Mouse (Mus musculus) hindbrain, embryonic 15.5 days (tissue): ENCODE data around the gene Shisa3. TPM values are rescaled to one million over a fixed set of nuclear protein-coding genes. Genes with fewer than 3 reads are reported as not detected.

Experiments
- ATAC-seq: fragments of 200-750 bp; cut with Nextera tagmentation; 2 replicates; pipeline ENCODE4 v1.8.0; 2017; ENCODE audit warnings: low read depth, moderate number of reproducible peaks, moderate TSS enrichment; ENCODE audit not compliant: low FRiP score
- H3K27ac ChIP-seq: fragments of 300-500 bp; sonication (generic); replicated peaks from 2 replicates; pipeline ENCODE4 v1.5.1; 2015; ENCODE audit warnings: mild to moderate bottlenecking, inconsistent platforms
- H3K27me3 ChIP-seq: fragments of 300-500 bp; sonication (generic); 2 replicates; pipeline ENCODE4 v1.6.1; 2015; ENCODE audit warnings: control low read depth, inconsistent platforms
- H3K36me3 ChIP-seq: fragments of 300-500 bp; sonication (generic); 2 replicates; pipeline ENCODE4 v1.6.1; 2015; ENCODE audit warnings: control low read depth, inconsistent platforms
- H3K4me1 ChIP-seq: fragments of 300-500 bp; sonication (generic); replicated peaks from 2 replicates; pipeline ENCODE4 v1.6.1; 2015; ENCODE audit warnings: control low read depth, inconsistent platforms
- H3K4me2 ChIP-seq: fragments of 300-500 bp; sonication (generic); 2 replicates; pipeline ENCODE4 v1.6.1; 2015; ENCODE audit warnings: moderate library complexity, mild to moderate bottlenecking, inconsistent platforms
- H3K4me3 ChIP-seq: fragments of 300-500 bp; sonication (generic); 2 replicates; pipeline ENCODE4 v1.5.1; 2015; ENCODE audit warnings: mild to moderate bottlenecking, inconsistent platforms
- H3K9ac ChIP-seq: fragments of 300-500 bp; sonication (generic); 2 replicates; pipeline ENCODE4 v1.6.1; 2015; ENCODE audit warnings: inconsistent platforms
- H3K9me3 ChIP-seq: fragments of 300-500 bp; sonication (generic); 2 replicates; pipeline ENCODE4 v1.6.1; 2016; ENCODE audit warnings: control low read depth, inconsistent platforms
- WGBS: fragments of 180-500 bp; shearing (Covaris S2); methylation state at CpG from one replicate; pipeline ENCODE4 v1.1.7; 2015; 5-methylcytosine and 5-hydroxymethylcytosine counted together
- polyA plus RNA-seq: library from polyadenylated mRNA; unstranded; fragments of >200 nt; fragmentation: Nextera tagmentation; extraction: Ambion mirVana; gene quantifications from 2 replicates; pipeline ENCODE4 v1.2.1, GENCODE M21; 2015

Shisa3 gene
- polyA plus RNA-seq, 1 experiment from 2014 or later, result 4.2 TPM

GRCm38 (mm10) chr5:67606916-67607803 lies 522 bp upstream of the Shisa3 start:
- no peaks in the 10 kb centered on the region for H3K36me3 ChIP-seq
- H3K27me3 ChIP-seq, result peaks cover 66% of the 10 kb centered on the region
- peak overlapping the region; percentile 42 for H3K4me3 ChIP-seq
- H3K27ac ChIP-seq, result no peak overlapping the region
- H3K9ac ChIP-seq, result no peak overlapping the region
- under 1% methylated on average over 66 of the region's 66 CpGs for WGBS
- H3K9me3 ChIP-seq, result no peaks in the 10 kb centered on the region
- peaks cover 18% of the 10 kb centered on the region for H3K4me1 ChIP-seq
- H3K4me2 ChIP-seq, result peak overlapping the region; percentile 81
- ATAC-seq, result peak; percentile 25; the same call in 1 of the 2 replicates

GRCm38 (mm10) chr5:67608674-67609519 lies 1.2 kb downstream of the Shisa3 start:
- H3K4me1 ChIP-seq, result peaks cover 18% of the 10 kb centered on the region
- 6% methylated on average over 31 of the region's 31 CpGs for WGBS
- peak overlapping the region; percentile 81 for H3K4me2 ChIP-seq
- no peak overlapping the region for H3K27ac ChIP-seq
- H3K9ac ChIP-seq, result 0 out of 2 replicates have a peak overlapping the region, but pooled peaks have one; percentile 5
- peaks cover 58% of the 10 kb centered on the region for H3K27me3 ChIP-seq
- H3K4me3 ChIP-seq, result peak overlapping the region; percentile 42
- no peaks in the 10 kb centered on the region for H3K36me3 ChIP-seq
- no peak for ATAC-seq
- H3K9me3 ChIP-seq, result no peaks in the 10 kb centered on the region

GRCm38 (mm10) chr5:67609520-67609837 lies 1.8 kb downstream of the Shisa3 start:
- Histone ChIP-seq H3K27ac (no peak overlapping the region), H3K4me3 (no peak overlapping the region), H3K4me1 (peaks cover 18% of the 10 kb centered on the region), H3K9me3 (no peaks in the 10 kb centered on the region), H3K4me2 (no peak overlapping the region), H3K9ac (no peak overlapping the region), H3K27me3 (peaks cover 53% of the 10 kb centered on the region), H3K36me3 (no peaks in the 10 kb centered on the region)
- no peak for ATAC-seq
- 29% methylated on average over 2 of the region's 2 CpGs for WGBS

GRCm38 (mm10) chr5:67621230-67621629 lies 13.5 kb downstream of the Shisa3 start:
- WGBS, result 85% methylated on average over 12 of the region's 12 CpGs
- no peaks in the 10 kb centered on the region for H3K27me3 ChIP-seq
- ATAC-seq, result no peak
- no peak overlapping the region for H3K4me3 ChIP-seq
- H3K9ac ChIP-seq, result no peak overlapping the region
- H3K9me3 ChIP-seq, result no peaks in the 10 kb centered on the region
- H3K4me2 ChIP-seq, result no peak overlapping the region
- H3K4me1 ChIP-seq, result no peaks in the 10 kb centered on the region
- no peak overlapping the region for H3K27ac ChIP-seq
- peaks cover 21% of the 10 kb centered on the region for H3K36me3 ChIP-seq

- no peaks in the 10 kb centered on the region for H3K27me3 ChIP-seq
- H3K4me1 ChIP-seq, result peaks cover 3% of the 10 kb centered on the region; the same call in 1 of the 2 replicates
- H3K9ac ChIP-seq, result no peak overlapping the region
- peaks cover 13% of the 10 kb centered on the region for H3K36me3 ChIP-seq
- no peaks in the 10 kb centered on the region for H3K9me3 ChIP-seq
- H3K4me3 ChIP-seq, result no peak overlapping the region
- no peak for ATAC-seq
- no peak overlapping the region for H3K4me2 ChIP-seq
- H3K27ac ChIP-seq, result no peak overlapping the region
- 66% methylated on average over 9 of the region's 9 CpGs for WGBS
Measured at GRCm38 (mm10) chr5:67628180-67628940, 20.7 kb downstream of the Shisa3 start.

- H3K27me3 ChIP-seq, result no peaks in the 10 kb centered on the region
- H3K36me3 ChIP-seq, result peaks cover 13% of the 10 kb centered on the region
- WGBS, result 60% methylated on average over 7 of the region's 7 CpGs
- no peak overlapping the region for H3K4me3 ChIP-seq
- no peaks in the 10 kb centered on the region for H3K9me3 ChIP-seq
- no peak overlapping the region for H3K9ac ChIP-seq
- no peak overlapping the region for H3K27ac ChIP-seq
- H3K4me1 ChIP-seq, result peaks cover 14% of the 10 kb centered on the region; the same call in 1 of the 2 replicates
- H3K4me2 ChIP-seq, result no peak overlapping the region
- ATAC-seq, result no peak
Measured at GRCm38 (mm10) chr5:67629440-67629839, 21.8 kb downstream of the Shisa3 start.

- H3K27ac ChIP-seq, result no peak overlapping the region
- no peaks in the 10 kb centered on the region for H3K9me3 ChIP-seq
- no peak overlapping the region for H3K4me2 ChIP-seq
- H3K27me3 ChIP-seq, result no peaks in the 10 kb centered on the region
- 81% methylated on average over 6 of the region's 6 CpGs for WGBS
- H3K4me3 ChIP-seq, result no peak overlapping the region
- peaks cover 13% of the 10 kb centered on the region for H3K36me3 ChIP-seq
- no peak overlapping the region for H3K9ac ChIP-seq
- no peak for ATAC-seq
- peaks cover 16% of the 10 kb centered on the region; the same call in 1 of the 2 replicates for H3K4me1 ChIP-seq
Measured at GRCm38 (mm10) chr5:67629861-67630260, 22.2 kb downstream of the Shisa3 start.

- Histone ChIP-seq H3K9me3 (no peaks in the 10 kb centered on the region), H3K4me3 (no peak overlapping the region), H3K27ac (no peak overlapping the region), H3K27me3 (no peaks in the 10 kb centered on the region), H3K36me3 (peaks cover 13% of the 10 kb centered on the region), H3K4me1 (peaks cover 16% of the 10 kb centered on the region; the same call in 1 of the 2 replicates), H3K9ac (no peak overlapping the region), H3K4me2 (no peak overlapping the region)
- ATAC-seq, result no peak
- 94% methylated on average over 12 of the region's 12 CpGs for WGBS
Measured at GRCm38 (mm10) chr5:67631261-67631660, 23.6 kb downstream of the Shisa3 start.

- H3K27me3 ChIP-seq, result no peaks in the 10 kb centered on the region
- no peak for ATAC-seq
Measured at GRCm38 (mm10) chr5:67633138-67633782, 25.6 kb downstream of the Shisa3 start.

GRCm38 (mm10) chr5:67633831-67634268 lies 26.2 kb downstream of the Shisa3 start:
- peaks cover 8% of the 10 kb centered on the region; the same call in 1 of the 2 replicates for H3K36me3 ChIP-seq
- 12% methylated on average over 10 of the region's 10 CpGs for WGBS
- H3K27me3 ChIP-seq, result no peaks in the 10 kb centered on the region
- peak overlapping the region; percentile 28 for H3K4me2 ChIP-seq
- H3K4me3 ChIP-seq, result no peak overlapping the region
- H3K9ac ChIP-seq, result no peak overlapping the region
- peak overlapping the region; percentile 26 for H3K27ac ChIP-seq
- ATAC-seq, result peak; percentile 49; the same call in 1 of the 2 replicates
- no peaks in the 10 kb centered on the region for H3K9me3 ChIP-seq
- H3K4me1 ChIP-seq, result peaks cover 16% of the 10 kb centered on the region; the same call in 1 of the 2 replicates

More at GRCm38 (mm10) chr5:67633138-67633782, 25.6 kb downstream of the Shisa3 start:
- 9% methylated on average over 7 of the region's 7 CpGs for WGBS
- H3K9ac ChIP-seq, result no peak overlapping the region
- no peak overlapping the region for H3K4me3 ChIP-seq
- H3K9me3 ChIP-seq, result no peaks in the 10 kb centered on the region
- peaks cover 16% of the 10 kb centered on the region; the same call in 1 of the 2 replicates for H3K4me1 ChIP-seq
- peak overlapping the region; percentile 28 for H3K4me2 ChIP-seq
- H3K27ac ChIP-seq, result peak overlapping the region; percentile 26
- peaks cover 11% of the 10 kb centered on the region for H3K36me3 ChIP-seq

- ATAC-seq, result peak; percentile 61; the same call in 1 of the 2 replicates
- Histone ChIP-seq H3K4me3 (no peak overlapping the region), H3K4me2 (no peak overlapping the region), H3K27me3 (no peaks in the 10 kb centered on the region), H3K4me1 (peaks cover 16% of the 10 kb centered on the region; the same call in 1 of the 2 replicates), H3K36me3 (peaks cover 7% of the 10 kb centered on the region; the same call in 1 of the 2 replicates), H3K9me3 (no peaks in the 10 kb centered on the region), H3K9ac (no peak overlapping the region), H3K27ac (peak overlapping the region; percentile 26)
- 19% methylated on average over 3 of the region's 3 CpGs for WGBS
Measured at GRCm38 (mm10) chr5:67634339-67634738, 26.7 kb downstream of the Shisa3 start.
